Mouse (Mus musculus) embryonic facial prominence, embryonic 11.5 days (tissue): Measurements from ENCODE around the gene Efnb2. TPM values are rescaled to one million over a fixed set of nuclear protein-coding genes. Genes with fewer than 3 reads are reported as not detected.

Experiments
- ATAC-seq: fragments of 200-750 bp; cut with Nextera tagmentation; replicated peaks from 2 replicates; pipeline ENCODE4 v1.8.0; 2017; ENCODE audit warnings: low read depth; ENCODE audit not compliant: insufficient number of reproducible peaks, low FRiP score, low TSS enrichment
- DNase-seq: peaks from one replicate; pipeline ENCODE4 v3.0.0-alpha.2; 2015; ENCODE audit warnings: low spot score
- H3K27ac ChIP-seq: fragments of 300-500 bp; sonication (generic); replicated peaks from 2 replicates; pipeline ENCODE4 v1.5.1; 2014; ENCODE audit warnings: mild to moderate bottlenecking, low read depth, low read length, control low read depth
- H3K27me3 ChIP-seq: fragments of 300-500 bp; sonication (generic); 2 replicates; pipeline ENCODE4 v1.6.1; 2014; ENCODE audit warnings: mild to moderate bottlenecking, low read length, moderate library complexity, mixed read lengths; ENCODE audit not compliant: control insufficient read depth, insufficient read depth
- H3K36me3 ChIP-seq: fragments of 300-500 bp; sonication (generic); replicated peaks from 2 replicates; pipeline ENCODE4 v1.6.1; 2014; ENCODE audit warnings: low read depth, mild to moderate bottlenecking, low read length, moderate library complexity, mixed read lengths; ENCODE audit not compliant: control insufficient read depth, insufficient read depth
- H3K4me1 ChIP-seq: fragments of 300-500 bp; sonication (generic); 2 replicates; pipeline ENCODE4 v1.6.1; 2014; ENCODE audit warnings: low read length, mixed read lengths; ENCODE audit not compliant: control insufficient read depth, insufficient read depth
- H3K4me2 ChIP-seq: fragments of 300-500 bp; sonication (generic); 2 replicates; pipeline ENCODE4 v1.6.1; 2014; ENCODE audit warnings: low read depth, mild to moderate bottlenecking, control low read depth, low read length, moderate library complexity
- H3K4me3 ChIP-seq: fragments of 300-500 bp; sonication (generic); 2 replicates; pipeline ENCODE4 v1.5.1; 2014; ENCODE audit warnings: low read depth, low read length, control low read depth
- H3K9ac ChIP-seq: fragments of 300-500 bp; sonication (generic); replicated peaks from 2 replicates; pipeline ENCODE4 v1.6.1; 2014; ENCODE audit warnings: mild to moderate bottlenecking, control low read depth, low read length
- H3K9me3 ChIP-seq: fragments of 300-500 bp; sonication (generic); replicated peaks from 2 replicates; pipeline ENCODE4 v1.6.1; 2016; ENCODE audit warnings: mild to moderate bottlenecking, low read length, inconsistent platforms, mixed read lengths; ENCODE audit not compliant: control insufficient read depth
- WGBS: fragments of 180-500 bp; shearing (Covaris S2); extraction: QIAGEN DNeasy Blood & Tissue Kit; methylation state at CpG from one replicate; pipeline ENCODE4 v1.1.7; 2014; 5-methylcytosine and 5-hydroxymethylcytosine counted together
- polyA plus RNA-seq: library from polyadenylated mRNA; unstranded; fragments of >200 nt; fragmentation: Nextera tagmentation; extraction: Ambion mirVana; gene quantifications from 2 replicates; pipeline ENCODE4 v1.2.1, GENCODE M21; 2014

Efnb2 gene
- polyA plus RNA-seq, 1 experiment from 2014 or later = 38.9 TPM

DNA sequence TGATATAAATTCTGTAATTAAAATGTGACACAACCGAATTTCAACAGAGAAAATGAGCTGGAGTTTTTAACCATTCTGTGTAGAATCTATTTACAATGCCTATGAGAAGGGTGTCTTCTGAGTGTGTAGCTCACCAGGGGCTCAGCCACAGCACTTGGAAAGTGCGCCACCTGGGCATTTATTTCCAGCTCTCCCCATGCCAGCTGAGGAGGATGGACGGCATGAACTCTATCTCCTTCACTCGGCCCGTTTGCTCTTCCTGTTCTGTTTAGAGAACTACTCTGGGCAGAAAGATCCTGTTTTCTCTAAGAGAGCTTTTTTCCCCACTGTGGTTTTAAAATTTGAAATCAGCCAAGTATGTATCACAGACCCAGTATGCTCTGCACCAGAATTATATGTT is 7.7 kb downstream of the Efnb2 start:
- Histone ChIP-seq H3K27me3 (no peaks in the 10 kb centered on the region), H3K9ac (no peak overlapping the region), H3K9me3 (no peaks in the 10 kb centered on the region), H3K36me3 (no peaks in the 10 kb centered on the region), H3K27ac (no peak overlapping the region), H3K4me2 (no peak overlapping the region), H3K4me1 (no peaks in the 10 kb centered on the region; the same call in 1 of the 2 replicates), H3K4me3 (no peak overlapping the region)
- ATAC-seq (no peak), DNase-seq (no peak)
- 72% methylated on average over 5 of the region's 5 CpGs for WGBS

DNA sequence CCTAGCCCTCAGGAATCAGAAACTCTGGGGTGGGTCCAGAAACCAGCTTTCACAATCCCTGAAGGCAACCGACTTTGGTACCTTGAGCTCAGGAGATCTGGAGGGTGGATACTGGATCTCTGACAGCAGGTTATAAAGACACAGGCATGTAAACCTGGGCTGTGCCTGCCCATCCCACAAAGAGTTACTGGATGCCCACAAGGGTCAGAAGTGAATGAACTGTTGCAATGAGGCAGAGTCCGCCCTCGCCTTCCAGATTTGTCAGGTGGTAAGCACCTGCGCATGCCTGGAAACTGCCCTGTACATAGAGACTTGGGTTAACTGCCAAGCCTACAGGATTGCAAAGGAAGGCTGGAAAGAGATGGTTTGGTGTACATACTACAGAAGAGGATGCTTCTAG is 8.7 kb downstream of the Efnb2 start:
- no peaks in the 10 kb centered on the region for H3K9me3 ChIP-seq
- H3K9ac ChIP-seq = no peak overlapping the region
- H3K4me1 ChIP-seq = no peaks in the 10 kb centered on the region; the same call in 1 of the 2 replicates
- H3K36me3 ChIP-seq = no peaks in the 10 kb centered on the region
- DNase-seq (no peak), ATAC-seq (no peak)
- 81% methylated on average over 4 of the region's 4 CpGs for WGBS
- H3K27ac ChIP-seq = no peak overlapping the region
- H3K4me3 ChIP-seq = no peak overlapping the region
- H3K27me3 ChIP-seq = no peaks in the 10 kb centered on the region
- no peak overlapping the region for H3K4me2 ChIP-seq

DNA sequence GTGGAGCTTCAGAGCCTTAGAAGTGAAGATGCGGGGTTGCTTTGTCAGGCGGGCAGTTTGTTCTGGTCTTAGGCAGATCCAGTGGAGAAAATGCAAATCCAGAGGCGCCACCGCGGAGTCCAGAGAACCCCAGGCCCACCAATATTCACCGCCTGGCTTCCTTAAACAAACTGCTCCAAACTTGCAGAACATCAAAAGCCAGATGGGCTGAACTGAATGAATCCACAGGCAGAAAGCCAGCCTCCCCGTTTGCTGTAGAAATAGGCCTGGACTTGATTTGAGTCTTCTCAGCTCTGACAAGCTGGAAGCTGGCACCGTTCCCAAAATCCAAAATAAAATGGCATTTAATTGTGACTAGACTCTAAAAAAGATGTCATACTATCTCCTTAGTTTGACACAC is 11.1 kb downstream of the Efnb2 start:
- no peak for ATAC-seq
- H3K9me3 ChIP-seq = no peaks in the 10 kb centered on the region
- no peak overlapping the region for H3K4me3 ChIP-seq
- no peaks in the 10 kb centered on the region for H3K27me3 ChIP-seq
- DNase-seq = peak; percentile 34
- 58% methylated on average over 8 of the region's 8 CpGs for WGBS
- no peak overlapping the region for H3K4me2 ChIP-seq
- H3K9ac ChIP-seq = no peak overlapping the region
- no peaks in the 10 kb centered on the region; the same call in 1 of the 2 replicates for H3K4me1 ChIP-seq
- H3K36me3 ChIP-seq = no peaks in the 10 kb centered on the region
- H3K27ac ChIP-seq = no peak overlapping the region

DNA sequence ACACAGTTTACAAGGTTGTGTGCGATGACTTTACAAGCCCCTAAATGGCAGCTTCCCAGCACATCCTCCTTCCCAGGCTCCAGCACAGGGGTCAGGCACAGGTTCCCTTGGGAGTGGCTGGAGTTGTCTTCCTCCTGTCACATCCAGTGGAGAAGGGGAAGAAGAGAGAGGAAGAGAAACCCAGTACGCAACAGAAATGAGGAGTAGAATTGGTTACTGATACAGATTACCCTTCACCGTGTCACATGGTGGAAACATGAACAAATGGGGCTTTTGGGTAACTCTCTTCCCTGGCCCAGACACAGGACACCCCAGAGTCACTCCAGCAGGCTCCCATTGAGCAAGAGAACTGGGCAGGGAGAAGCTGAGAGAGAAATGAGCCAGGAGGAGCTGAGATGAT is 11.5 kb downstream of the Efnb2 start:
- H3K27me3 ChIP-seq = no peaks in the 10 kb centered on the region
- no peaks in the 10 kb centered on the region; the same call in 1 of the 2 replicates for H3K4me1 ChIP-seq
- no peaks in the 10 kb centered on the region for H3K9me3 ChIP-seq
- no peak overlapping the region for H3K4me2 ChIP-seq
- WGBS = 90% methylated on average over 3 of the region's 3 CpGs
- ATAC-seq (no peak), DNase-seq (no peak)
- no peak overlapping the region for H3K9ac ChIP-seq
- H3K36me3 ChIP-seq = no peaks in the 10 kb centered on the region
- H3K27ac ChIP-seq = no peak overlapping the region
- no peak overlapping the region for H3K4me3 ChIP-seq

DNA sequence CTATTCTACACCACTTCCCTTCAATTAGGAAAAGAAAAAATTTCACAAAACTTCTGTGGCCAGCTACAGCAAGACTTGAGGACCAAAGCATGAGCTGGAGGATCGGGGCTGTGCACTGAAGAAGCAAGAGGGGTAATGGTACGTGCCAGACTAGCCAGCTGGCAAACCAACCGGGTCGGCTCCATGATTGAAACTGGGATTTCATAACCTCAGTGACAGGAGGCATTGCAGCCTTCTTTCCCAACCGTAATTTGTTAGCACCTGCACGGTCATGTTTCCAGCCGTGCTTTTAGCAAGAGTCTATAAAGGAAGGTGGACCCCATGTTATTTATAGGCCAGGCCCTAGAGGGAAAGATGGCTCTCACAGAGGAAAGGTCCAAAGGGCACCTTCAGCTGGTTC is 12.4 kb downstream of the Efnb2 start:
- Histone ChIP-seq H3K4me3 (no peak overlapping the region), H3K9me3 (no peaks in the 10 kb centered on the region), H3K4me2 (no peak overlapping the region), H3K27me3 (no peaks in the 10 kb centered on the region), H3K4me1 (no peaks in the 10 kb centered on the region; the same call in 1 of the 2 replicates), H3K36me3 (no peaks in the 10 kb centered on the region), H3K9ac (no peak overlapping the region), H3K27ac (no peak overlapping the region)
- ATAC-seq (no peak), DNase-seq (no peak)
- 83% methylated on average over 7 of the region's 7 CpGs for WGBS

DNA sequence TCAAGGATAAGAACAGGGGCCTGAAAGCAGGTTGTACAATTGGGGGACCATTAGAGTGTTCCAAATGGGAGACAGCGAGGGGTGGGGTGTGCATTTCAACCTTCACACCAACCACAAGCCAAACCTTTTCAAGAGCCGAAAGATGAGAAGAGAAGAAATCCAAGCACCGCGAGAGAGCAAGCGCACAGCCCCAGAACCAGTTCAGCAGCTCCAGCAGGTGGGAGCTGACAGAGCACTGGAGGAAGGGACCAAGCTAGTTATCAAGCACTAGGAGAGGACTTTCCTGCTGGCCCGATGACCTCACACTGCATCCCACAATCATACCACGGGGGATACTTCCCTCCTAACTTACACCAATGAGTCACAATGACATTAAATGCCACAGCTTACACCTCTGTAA is 13.2 kb downstream of the Efnb2 start:
- no peak overlapping the region for H3K4me3 ChIP-seq
- ATAC-seq (no peak; the same call in 1 of the 2 replicates), DNase-seq (no peak)
- 68% methylated on average over 7 of the region's 7 CpGs for WGBS
- H3K36me3 ChIP-seq = no peaks in the 10 kb centered on the region
- no peak overlapping the region for H3K9ac ChIP-seq
- H3K27me3 ChIP-seq = no peaks in the 10 kb centered on the region
- no peak overlapping the region for H3K4me2 ChIP-seq
- no peak overlapping the region for H3K27ac ChIP-seq
- no peaks in the 10 kb centered on the region for H3K9me3 ChIP-seq
- H3K4me1 ChIP-seq = no peaks in the 10 kb centered on the region; the same call in 1 of the 2 replicates

DNA sequence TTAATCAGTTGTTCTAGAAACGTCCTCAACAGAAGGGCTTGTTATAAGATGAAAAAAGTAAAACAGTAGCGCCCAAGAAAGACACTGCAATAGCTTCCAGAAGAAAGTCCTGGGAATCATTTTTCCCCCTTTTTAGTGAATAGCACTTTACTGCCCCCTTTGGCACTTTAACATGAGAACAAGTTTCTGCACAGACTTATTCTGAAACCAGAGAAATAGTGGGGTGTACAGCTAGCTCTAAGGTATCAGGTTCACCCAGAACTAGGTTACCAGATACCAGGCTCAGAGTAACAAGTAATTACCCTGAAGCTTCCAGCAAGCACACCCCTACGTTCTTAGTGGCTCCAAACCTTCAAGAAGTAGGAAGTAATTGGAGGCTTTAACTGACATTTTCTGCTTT is 13.7 kb downstream of the Efnb2 start:
- no peaks in the 10 kb centered on the region; the same call in 1 of the 2 replicates for H3K4me1 ChIP-seq
- no peaks in the 10 kb centered on the region for H3K36me3 ChIP-seq
- WGBS = 54% methylated on average over 3 of the region's 3 CpGs
- H3K27me3 ChIP-seq = no peaks in the 10 kb centered on the region
- 0 out of 2 replicates have a peak, but pooled peaks have one; percentile 27 for ATAC-seq
- H3K4me3 ChIP-seq = no peak overlapping the region
- no peak overlapping the region for H3K27ac ChIP-seq
- H3K9me3 ChIP-seq = no peaks in the 10 kb centered on the region
- H3K9ac ChIP-seq = no peak overlapping the region
- DNase-seq = peak; percentile 50
- H3K4me2 ChIP-seq = no peak overlapping the region

DNA sequence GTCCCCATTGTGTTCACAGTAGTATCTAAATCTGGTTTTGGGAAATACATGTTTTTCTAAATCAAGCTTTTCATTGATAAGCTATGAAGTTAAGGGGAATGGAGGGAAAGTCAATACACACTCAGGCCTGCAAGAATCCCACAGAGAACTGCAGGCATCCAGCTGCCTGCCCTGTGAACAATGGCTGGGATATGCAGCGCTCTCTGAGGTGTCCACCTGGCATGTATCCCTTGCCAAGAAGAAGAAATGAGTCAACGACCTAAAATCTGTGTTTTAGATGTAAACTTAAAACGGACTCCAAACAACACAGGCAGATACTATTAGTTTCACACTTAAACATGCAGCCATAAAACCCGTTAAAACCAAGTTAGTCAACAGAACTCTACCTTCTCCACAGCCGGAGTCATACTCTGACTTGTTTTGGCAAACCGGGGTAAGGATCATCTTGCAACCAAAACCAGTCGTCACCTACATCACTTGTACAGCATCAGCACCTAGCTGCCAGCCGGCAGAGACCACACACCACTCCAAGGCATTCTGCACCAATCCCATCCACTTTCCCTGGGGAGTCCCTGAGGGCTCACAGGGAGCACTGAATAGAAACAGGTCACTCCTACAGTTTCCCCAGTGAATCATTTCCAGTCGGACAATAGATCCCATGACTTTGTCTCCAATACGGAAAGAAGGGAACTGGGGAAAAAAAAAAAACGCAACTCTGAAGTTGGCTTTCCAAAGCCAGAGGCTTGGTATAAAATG is 16.7 kb downstream of the Efnb2 start:
- ATAC-seq (no peak), DNase-seq (no peak)
- Histone ChIP-seq H3K27me3 (no peaks in the 10 kb centered on the region), H3K4me1 (no peaks in the 10 kb centered on the region), H3K27ac (no peak overlapping the region), H3K36me3 (no peaks in the 10 kb centered on the region), H3K9me3 (no peaks in the 10 kb centered on the region), H3K4me3 (no peak overlapping the region), H3K9ac (no peak overlapping the region), H3K4me2 (no peak overlapping the region)
- 78% methylated on average over 11 of the region's 11 CpGs for WGBS
